In the genomic region with DNA sequence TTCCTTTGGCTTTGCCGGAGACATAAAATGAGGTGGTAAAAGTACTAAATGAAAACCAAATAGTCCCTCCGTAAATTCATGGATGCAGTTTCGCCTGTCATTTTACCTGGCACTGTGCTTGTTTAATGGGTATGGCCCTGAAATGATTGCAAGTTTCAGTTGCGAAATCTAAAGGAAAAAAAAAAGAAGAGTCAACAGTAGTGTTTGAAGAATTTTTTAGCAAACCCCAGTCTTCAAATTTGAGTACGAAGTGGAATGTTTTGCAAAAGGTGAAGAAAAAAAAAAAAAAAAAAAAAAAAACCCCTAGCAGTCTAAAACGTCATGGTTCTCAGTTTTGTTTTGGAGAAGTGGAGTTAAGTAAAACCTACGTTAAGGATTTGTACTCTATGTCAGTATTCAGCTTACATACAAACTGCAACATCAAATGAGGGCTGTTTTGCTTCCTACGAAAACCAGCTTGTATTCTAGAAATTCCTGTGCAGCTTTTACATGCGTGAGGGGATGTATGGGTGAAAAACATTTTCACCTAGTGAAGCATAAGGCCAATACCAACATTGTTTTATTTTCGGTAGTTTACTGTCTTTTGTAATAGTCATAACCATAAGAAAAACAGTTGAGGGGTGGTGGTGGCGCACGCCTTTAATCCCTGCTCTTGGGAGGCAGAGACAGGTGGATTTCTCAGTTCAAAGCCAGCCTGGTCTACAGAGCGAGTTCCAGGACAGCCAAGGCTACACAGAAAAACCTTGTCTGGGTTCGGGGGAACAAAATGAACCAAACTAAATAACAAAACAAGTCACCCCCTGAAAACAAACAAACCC, we compare ENCODE assay signal across 8 mouse cellular contexts. TPM values are rescaled to one million over a fixed set of nuclear protein-coding genes. Genes with fewer than 3 reads are reported as not detected.
DNase-seq lines count a peak whose midpoint lies in the region; ATAC-seq lines count a peak whose summit lies in the region.

No protein-coding gene starts in this region.

- no peaks in the 10 kb centered on the region for H3K27me3 ChIP-seq in embryonic facial prominence, embryonic 14.5 days (replicated peaks; ENCODE audit: control insufficient read depth, insufficient read depth, low read length)
- H3K27me3 ChIP-seq in limb, embryonic 12.5 days: no peaks in the 10 kb centered on the region
- no peaks in the 10 kb centered on the region for H3K27me3 ChIP-seq in stomach, embryonic 14.5 days (ENCODE audit: control insufficient read depth, insufficient read depth, low read length)

- peak overlapping the region; percentile 99 for H3K27ac ChIP-seq in embryonic facial prominence, embryonic 14.5 days (replicated peaks; ENCODE audit: low read depth, low read length)
- peak overlapping the region; percentile 96; the same call in 1 of the 2 replicates for H3K27ac ChIP-seq in limb, embryonic 12.5 days
- peak overlapping the region; percentile 100; the same call in 1 of the 2 replicates for H3K27ac ChIP-seq in stomach, embryonic 14.5 days (ENCODE audit: low read length)

- peak overlapping the region; percentile 92 for H3K9ac ChIP-seq in embryonic facial prominence, embryonic 14.5 days (ENCODE audit: low read depth, low read length)
- peak overlapping the region; percentile 85; the same call in 1 of the 2 replicates for H3K9ac ChIP-seq in limb, embryonic 12.5 days (replicated peaks)
- peak overlapping the region; percentile 82 for H3K9ac ChIP-seq in stomach, embryonic 14.5 days (replicated peaks; ENCODE audit: low read depth, low read length)

- peaks cover 5% of the 10 kb centered on the region; the same call in 1 of the 2 replicates for H3K4me1 ChIP-seq in embryonic facial prominence, embryonic 14.5 days (ENCODE audit: control insufficient read depth, insufficient read depth, low read length)
- peaks cover 5% of the 10 kb centered on the region for H3K4me1 ChIP-seq in limb, embryonic 12.5 days (replicated peaks)
- 0 out of 2 replicates have a peak, but pooled peaks cover 9% of the 10 kb centered on the region for H3K4me1 ChIP-seq in stomach, embryonic 14.5 days (ENCODE audit: control insufficient read depth, insufficient read depth, low read length)

- H3K9me3 ChIP-seq in embryonic facial prominence, embryonic 14.5 days (ENCODE audit: control insufficient read depth, low read length): no peaks in the 10 kb centered on the region
- no peaks in the 10 kb centered on the region for H3K9me3 ChIP-seq in limb, embryonic 12.5 days
- no peaks in the 10 kb centered on the region for H3K9me3 ChIP-seq in stomach, embryonic 14.5 days (ENCODE audit: control insufficient read depth, low read depth, low read length)

- DNase-seq in cerebellum, adult 9-11 months: peak; percentile 40
- DNase-seq in cerebellum, adult 18-20 months: no peak
- peak; percentile 68 for DNase-seq in 416B (ENCODE audit: low read depth)
- peak; percentile 13 for DNase-seq in embryonic facial prominence, embryonic 14.5 days (ENCODE audit: low spot score)
- no peak for DNase-seq in layer of hippocampus, postnatal 10 days (ENCODE audit: low spot score in 2 of 2)
- no peak for DNase-seq in gastrocnemius, adult 8-10 months (ENCODE audit: low spot score in 2 of 2)

- peak overlapping the region; percentile 76 for H3K4me3 ChIP-seq in embryonic facial prominence, embryonic 14.5 days (ENCODE audit: low read depth, low read length)
- peak overlapping the region; percentile 71 for H3K4me3 ChIP-seq in limb, embryonic 12.5 days (replicated peaks)
- H3K4me3 ChIP-seq in stomach, embryonic 14.5 days (ENCODE audit: low read depth, low read length): peak overlapping the region; percentile 73

- ATAC-seq in embryonic facial prominence, embryonic 14.5 days (ENCODE audit: low read depth): no peak
- ATAC-seq in limb, embryonic 12.5 days (ENCODE audit: insufficient number of reproducible peaks, insufficient read depth, low FRiP score, low TSS enrichment, low read depth): no peak
- ATAC-seq in stomach, embryonic 14.5 days (ENCODE audit: insufficient number of reproducible peaks, insufficient read depth, low FRiP score, low read depth): no peak

- H3K4me2 ChIP-seq in embryonic facial prominence, embryonic 14.5 days (ENCODE audit: low read depth, low read length): peak overlapping the region; percentile 74
- peak overlapping the region; percentile 66 for H3K4me2 ChIP-seq in limb, embryonic 12.5 days
- H3K4me2 ChIP-seq in stomach, embryonic 14.5 days (replicated peaks; ENCODE audit: low read depth, low read length): peak overlapping the region; percentile 40

- WGBS in embryonic facial prominence, embryonic 14.5 days: 37% methylated on average over 14 of the region's 14 CpGs
- 46% methylated on average over 14 of the region's 14 CpGs for WGBS in limb, embryonic 12.5 days
- 38% methylated on average over 14 of the region's 14 CpGs for WGBS in stomach, embryonic 14.5 days

- no peaks in the 10 kb centered on the region for H3K36me3 ChIP-seq in embryonic facial prominence, embryonic 14.5 days (ENCODE audit: control insufficient read depth, insufficient read depth, low read length)
- no peaks in the 10 kb centered on the region for H3K36me3 ChIP-seq in limb, embryonic 12.5 days
- H3K36me3 ChIP-seq in stomach, embryonic 14.5 days (ENCODE audit: control insufficient read depth, insufficient read depth, low read length): no peaks in the 10 kb centered on the region

RNA-seq across cellular contexts. Expression of a gene that starts 1.6 kb away (rescaled TPM):
- polyA plus RNA-seq in embryonic facial prominence, embryonic 14.5 days (2014; fragmentation: Nextera tagmentation; extraction: Ambion mirVana): 19.3 and 19.4 TPM in 2 replicates
- 10.8 and 11.9 TPM in 2 replicates for polyA plus RNA-seq in limb, embryonic 12.5 days (2016; fragmentation: Nextera tagmentation; extraction: Ambion mirVana)
- polyA plus RNA-seq in stomach, embryonic 14.5 days (2014; fragmentation: Nextera tagmentation; extraction: Ambion mirVana): 18.6 and 21.0 TPM in 2 replicates
- total RNA-seq in layer of hippocampus, postnatal 10 days (2021): 10 to 100 TPM; 21.8 to 22.4 TPM
- total RNA-seq in gastrocnemius, adult 8-10 months (2022): 1 to 10 TPM; 5.6 to 8.0 (median 7.1) TPM

RNA-seq across cellular contexts. Expression of a gene that starts 12.3 kb away (rescaled TPM):
- polyA plus RNA-seq in embryonic facial prominence, embryonic 14.5 days (2014; fragmentation: Nextera tagmentation; extraction: Ambion mirVana): 132 and 136 TPM in 2 replicates
- 99.6 and 105 TPM in 2 replicates for polyA plus RNA-seq in limb, embryonic 12.5 days (2016; fragmentation: Nextera tagmentation; extraction: Ambion mirVana)
- polyA plus RNA-seq in stomach, embryonic 14.5 days (2014; fragmentation: Nextera tagmentation; extraction: Ambion mirVana): 126 and 130 TPM in 2 replicates
- total RNA-seq in layer of hippocampus, postnatal 10 days (2021): 100 to 1,000 TPM; 769 to 828 TPM
- 10 to 100 TPM; 26.8 to 30.2 (median 27.1) TPM for total RNA-seq in gastrocnemius, adult 8-10 months (2022)

Comparison
In these comparisons a context has a peak if more than half of its experiments do, and no peak if none do; other contexts are left out.
1. DNase-seq: peak in cerebellum, adult 9-11 months (single experiment), 416B (single experiment) and embryonic facial prominence, embryonic 14.5 days (single experiment); none in cerebellum, adult 18-20 months (0 of 2), layer of hippocampus, postnatal 10 days (0 of 2) and gastrocnemius, adult 8-10 months (0 of 2).
2. Peak in every context shown above with its lines, with median percentiles within 50 percentile points of each other: H3K27ac ChIP-seq, H3K4me2 ChIP-seq, H3K4me3 ChIP-seq and H3K9ac ChIP-seq.